Mouse (Mus musculus): ENCODE measurements around the gene Gm27021. TPM values are rescaled to one million over a fixed set of nuclear protein-coding genes. Genes with fewer than 3 reads are reported as not detected.

The Gm27021 gene
- polyA plus RNA-seq, 1 experiment = 3.3 TPM

DNA sequence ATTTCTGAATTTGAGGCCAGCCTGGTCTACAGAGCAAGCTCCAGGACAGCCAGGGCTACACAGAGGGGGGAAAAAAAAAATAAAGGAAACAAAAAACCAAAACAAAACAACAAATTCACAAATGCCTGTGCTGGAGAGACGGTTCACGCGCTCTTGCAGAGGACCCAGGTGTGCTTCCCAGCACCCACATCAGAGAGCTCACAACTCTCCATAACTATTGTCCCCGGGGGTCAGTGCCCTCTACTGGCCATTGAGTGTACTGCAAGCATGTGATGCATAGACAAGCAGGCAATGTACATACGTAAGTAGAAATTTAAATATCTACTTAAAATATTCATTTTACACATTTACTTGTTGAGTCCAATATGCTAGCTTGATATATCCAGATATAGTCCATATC is 73.3 kb downstream of the Gm27021 start:
- DNase-seq (ENCODE audit: low read depth) = no peak
- TF ChIP-seq POLR2A (IDR thresholded peaks at IDR 0.05; ENCODE audit: borderline replicate concordance, extremely low read depth, insufficient read depth, insufficient read length, poor library complexity, severe bottlenecking) (no peak), CTCF (IDR thresholded peaks at IDR 0.05; ENCODE audit: borderline replicate concordance, extremely low read depth, insufficient read depth, insufficient read length) (peak; percentile 59)

DNA sequence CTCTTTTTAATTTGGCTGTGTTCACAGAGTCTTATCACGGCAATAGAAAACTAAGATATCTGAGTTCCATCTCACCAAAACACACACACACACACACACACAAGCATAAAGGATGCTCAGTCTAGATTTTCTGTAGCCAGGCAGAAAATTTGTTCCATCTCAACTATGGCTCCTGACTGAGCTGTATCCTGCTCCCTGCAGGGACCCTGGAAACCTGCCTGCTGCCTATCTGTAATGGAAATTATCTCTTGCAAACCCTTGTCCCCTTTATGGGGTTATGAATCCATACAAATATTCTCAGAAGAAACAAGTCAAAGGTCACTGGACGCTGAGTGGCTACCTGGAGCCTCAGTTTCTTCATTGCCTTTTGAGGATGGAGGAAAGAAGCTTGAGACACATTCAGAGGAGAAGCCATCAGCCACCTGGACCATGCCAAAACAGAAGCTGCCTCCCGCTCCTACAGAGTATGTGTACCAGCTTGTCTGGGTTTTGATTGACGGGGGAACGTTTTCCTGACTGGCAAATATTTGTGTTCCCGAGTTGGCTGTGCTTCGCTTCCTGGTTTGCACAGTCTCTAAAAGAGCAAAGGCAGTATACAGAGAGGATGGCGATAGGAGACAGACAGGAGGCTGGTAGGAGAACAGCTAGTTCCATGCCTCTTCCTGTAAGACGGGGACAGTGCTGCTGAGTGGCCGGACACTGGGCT is 76.1 kb downstream of the Gm27021 start:
- peak; percentile 80 for DNase-seq (ENCODE audit: low read depth)
- TF ChIP-seq POLR2A (IDR thresholded peaks at IDR 0.05; ENCODE audit: borderline replicate concordance, extremely low read depth, insufficient read depth, insufficient read length, poor library complexity, severe bottlenecking) (no peak), CTCF (IDR thresholded peaks at IDR 0.05; ENCODE audit: borderline replicate concordance, extremely low read depth, insufficient read depth, insufficient read length) (no peak)

DNA sequence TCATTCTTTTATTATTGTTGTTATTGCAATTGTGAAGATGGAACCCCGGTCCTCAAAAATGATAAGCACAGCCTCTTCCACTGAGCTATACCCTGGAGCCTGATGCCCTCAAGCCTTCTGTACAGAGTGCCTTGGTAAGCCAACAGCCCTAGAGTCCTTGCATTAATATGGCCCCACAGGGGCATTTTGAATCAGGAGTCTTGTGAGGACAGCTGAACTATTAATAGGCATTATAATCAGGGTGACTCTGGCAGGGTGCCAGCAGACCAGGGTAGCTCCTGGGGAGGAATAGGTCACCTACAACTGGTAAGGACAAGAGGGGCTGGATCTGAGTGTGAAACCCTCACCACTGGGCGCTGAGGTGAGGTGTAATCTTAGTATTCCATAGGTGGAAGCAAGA is 78.0 kb downstream of the Gm27021 start:
- no peak for DNase-seq (ENCODE audit: low read depth)
- TF ChIP-seq CTCF (IDR thresholded peaks at IDR 0.05; ENCODE audit: borderline replicate concordance, extremely low read depth, insufficient read depth, insufficient read length) (no peak), POLR2A (IDR thresholded peaks at IDR 0.05; ENCODE audit: borderline replicate concordance, extremely low read depth, insufficient read depth, insufficient read length, poor library complexity, severe bottlenecking) (no peak)

DNA sequence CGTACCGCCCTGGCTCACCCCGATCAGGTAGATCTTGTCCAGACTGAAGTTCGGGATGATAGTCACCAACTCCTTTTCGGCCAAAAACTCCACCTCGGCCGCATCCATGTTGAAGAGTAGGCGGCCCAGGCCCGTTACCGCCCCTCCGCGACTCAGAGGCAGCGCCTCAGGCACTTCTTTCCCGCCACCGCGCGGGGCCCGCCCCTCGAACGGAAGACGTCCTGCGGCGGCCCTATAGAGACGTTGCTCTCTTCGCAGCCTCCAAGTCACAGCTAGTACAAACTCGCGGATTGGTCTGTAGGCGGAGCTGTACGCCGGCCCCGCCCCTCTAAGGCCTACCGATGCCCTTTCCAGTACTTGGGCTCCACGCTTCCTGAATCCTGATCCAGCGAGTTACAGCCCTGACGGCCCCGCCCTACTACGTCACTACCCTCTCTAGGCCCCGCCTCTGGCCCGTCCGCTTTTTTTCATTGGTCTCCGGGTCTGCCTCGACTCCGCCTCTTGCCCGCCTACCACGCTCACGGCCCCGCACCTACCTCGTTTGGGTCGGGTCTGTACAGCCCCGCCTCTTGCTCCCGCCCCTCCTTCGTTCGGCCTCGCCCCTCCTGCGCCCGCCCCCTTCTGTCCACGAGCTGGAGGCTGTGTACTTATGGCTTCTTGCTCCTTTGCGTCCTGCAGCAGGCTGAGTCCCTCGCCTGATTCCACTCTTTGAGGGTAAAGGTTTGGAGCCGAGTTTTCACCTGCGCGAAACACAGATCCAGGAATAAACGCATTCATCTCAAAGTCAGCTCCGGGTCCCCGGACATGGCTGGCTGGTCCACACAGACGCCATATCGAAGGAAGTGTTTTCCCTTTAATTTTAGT is 78.7 kb downstream of the Gm27021 start, which contains the start of gene Gins2:
TSS of gene Gins2 (minus strand) at position 397 of the 864 bp plus-strand sequence.
- TF ChIP-seq CTCF (IDR thresholded peaks at IDR 0.05; ENCODE audit: borderline replicate concordance, extremely low read depth, insufficient read depth, insufficient read length) (no peak), POLR2A (IDR thresholded peaks at IDR 0.05; ENCODE audit: borderline replicate concordance, extremely low read depth, insufficient read depth, insufficient read length, poor library complexity, severe bottlenecking) (no peak)
- peak; percentile 100 for DNase-seq (ENCODE audit: low read depth)

DNA sequence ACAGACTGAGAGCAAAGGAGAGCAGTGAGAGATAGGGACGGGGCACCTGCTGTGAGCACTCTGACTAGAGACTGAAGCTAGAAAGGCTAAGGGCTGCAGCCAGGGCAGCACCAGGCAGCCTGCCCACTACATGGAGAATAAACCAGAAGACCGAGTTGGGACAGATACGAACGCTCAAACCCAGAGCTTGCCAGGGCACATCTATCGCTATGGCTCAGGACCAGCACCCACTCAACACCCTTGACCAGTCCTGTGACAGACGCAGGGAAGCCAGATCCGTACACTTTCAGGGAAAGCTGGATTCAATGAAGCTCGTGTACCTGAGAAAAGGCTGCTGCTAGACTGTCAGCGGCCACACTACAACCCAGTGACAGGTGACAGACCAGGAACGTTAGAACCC is 82.4 kb downstream of the Gm27021 start:
- TF ChIP-seq CTCF (IDR thresholded peaks at IDR 0.05; ENCODE audit: borderline replicate concordance, extremely low read depth, insufficient read depth, insufficient read length) (no peak), POLR2A (IDR thresholded peaks at IDR 0.05; ENCODE audit: borderline replicate concordance, extremely low read depth, insufficient read depth, insufficient read length, poor library complexity, severe bottlenecking) (no peak)
- DNase-seq (ENCODE audit: low read depth) = no peak

DNA sequence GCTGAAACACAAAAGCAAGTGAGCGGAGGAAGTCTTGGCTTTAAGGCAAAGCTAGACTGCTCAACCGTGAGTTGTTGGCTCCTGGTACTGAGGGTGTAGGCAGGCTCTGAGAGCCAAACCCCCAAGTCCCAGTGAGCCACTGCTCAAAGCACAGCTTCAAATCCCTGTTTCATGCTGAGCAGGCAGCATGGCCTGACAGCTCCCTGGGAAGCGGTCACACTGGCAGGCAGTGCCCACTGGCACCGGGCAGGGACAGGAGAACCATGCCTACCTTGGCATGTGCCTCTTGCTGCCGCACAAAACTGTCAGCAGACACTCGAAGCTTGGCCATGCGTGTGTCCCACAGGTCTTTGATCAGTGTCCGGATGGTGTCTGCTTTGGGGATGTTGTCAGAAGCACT is 86.1 kb downstream of the Gm27021 start:
- DNase-seq (ENCODE audit: low read depth) = no peak
- TF ChIP-seq POLR2A (IDR thresholded peaks at IDR 0.05; ENCODE audit: borderline replicate concordance, extremely low read depth, insufficient read depth, insufficient read length, poor library complexity, severe bottlenecking) (no peak), CTCF (IDR thresholded peaks at IDR 0.05; ENCODE audit: borderline replicate concordance, extremely low read depth, insufficient read depth, insufficient read length) (no peak)

DNA sequence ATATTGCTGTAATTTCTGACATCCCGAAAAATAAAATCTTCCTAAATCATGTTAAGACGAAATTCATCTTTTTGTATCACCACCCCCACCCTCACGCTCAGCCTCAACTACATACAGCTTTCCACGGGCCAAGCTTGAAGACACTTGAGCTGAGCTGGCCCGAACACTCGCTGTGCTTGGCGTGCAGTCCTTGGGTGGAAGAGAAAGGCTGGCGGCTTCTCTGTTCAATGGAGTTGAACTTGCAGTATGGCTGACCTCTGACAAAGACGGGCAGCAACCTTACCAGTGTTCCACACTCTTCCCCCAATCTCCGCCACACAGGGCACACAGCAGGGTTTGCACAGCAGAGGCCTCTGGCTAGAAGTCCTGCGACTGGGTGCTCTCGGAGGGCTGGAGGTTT is 86.5 kb downstream of the Gm27021 start:
- TF ChIP-seq CTCF (IDR thresholded peaks at IDR 0.05; ENCODE audit: borderline replicate concordance, extremely low read depth, insufficient read depth, insufficient read length) (no peak), POLR2A (IDR thresholded peaks at IDR 0.05; ENCODE audit: borderline replicate concordance, extremely low read depth, insufficient read depth, insufficient read length, poor library complexity, severe bottlenecking) (no peak)
- no peak for DNase-seq (ENCODE audit: low read depth)

DNA sequence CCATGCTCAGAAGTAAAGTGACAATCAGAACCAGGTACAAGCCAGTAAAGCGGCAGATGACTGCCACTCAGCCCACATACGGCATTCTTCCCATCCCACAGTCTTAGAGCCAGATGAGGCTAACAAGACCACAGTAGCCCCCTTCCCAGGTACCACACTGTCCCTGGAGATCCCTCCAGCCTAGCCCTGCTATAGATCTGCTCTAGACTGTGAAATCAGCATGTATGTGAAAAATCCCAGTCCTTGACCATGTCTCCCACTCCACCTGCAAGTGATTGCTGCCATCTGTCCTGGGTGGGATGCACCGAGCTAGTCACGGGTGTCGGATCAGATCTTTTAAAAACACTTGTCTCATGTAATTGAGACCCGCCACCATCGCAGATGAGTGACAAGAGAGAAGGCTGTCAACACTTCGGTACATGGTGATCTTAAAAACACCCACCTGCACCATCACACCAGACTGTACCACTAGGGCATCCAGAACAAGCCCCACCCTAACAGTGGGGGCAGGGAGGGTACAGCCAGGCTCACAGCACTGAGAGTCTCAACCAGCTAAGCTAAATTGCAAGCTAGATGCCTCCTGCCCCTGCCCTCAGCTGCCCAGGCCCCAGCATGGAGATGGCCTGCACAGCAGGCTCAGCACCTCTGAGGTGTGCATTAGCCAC is 87.4 kb downstream of the Gm27021 start:
- TF ChIP-seq POLR2A (IDR thresholded peaks at IDR 0.05; ENCODE audit: borderline replicate concordance, extremely low read depth, insufficient read depth, insufficient read length, poor library complexity, severe bottlenecking) = no peak
- TF ChIP-seq CTCF (IDR thresholded peaks at IDR 0.05; ENCODE audit: borderline replicate concordance, extremely low read depth, insufficient read depth, insufficient read length) = no peak
- DNase-seq (ENCODE audit: low read depth) = no peak

DNA sequence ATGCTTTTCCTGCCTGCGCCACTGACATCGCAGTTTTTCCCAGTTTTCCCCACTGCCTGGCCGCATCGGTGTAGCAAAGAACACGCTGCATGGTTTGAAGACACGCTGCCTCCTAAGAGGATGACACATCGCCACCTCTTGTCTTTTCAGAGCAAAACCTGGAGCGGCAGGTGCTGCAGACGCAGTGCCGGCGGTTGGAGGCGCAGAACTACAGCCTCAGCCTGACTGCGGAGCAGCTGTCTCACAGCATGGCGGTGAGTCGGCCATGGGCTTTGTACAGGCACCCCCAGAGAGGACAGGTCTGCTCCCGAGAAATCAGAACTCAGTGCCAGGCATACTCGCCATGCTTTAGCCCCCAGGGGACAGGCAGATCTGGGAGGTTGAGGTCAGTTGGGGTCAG is 90.1 kb downstream of the Gm27021 start:
- no peak for DNase-seq (ENCODE audit: low read depth)
- TF ChIP-seq CTCF (IDR thresholded peaks at IDR 0.05; ENCODE audit: borderline replicate concordance, extremely low read depth, insufficient read depth, insufficient read length) (no peak), POLR2A (IDR thresholded peaks at IDR 0.05; ENCODE audit: borderline replicate concordance, extremely low read depth, insufficient read depth, insufficient read length, poor library complexity, severe bottlenecking) (no peak)

DNA sequence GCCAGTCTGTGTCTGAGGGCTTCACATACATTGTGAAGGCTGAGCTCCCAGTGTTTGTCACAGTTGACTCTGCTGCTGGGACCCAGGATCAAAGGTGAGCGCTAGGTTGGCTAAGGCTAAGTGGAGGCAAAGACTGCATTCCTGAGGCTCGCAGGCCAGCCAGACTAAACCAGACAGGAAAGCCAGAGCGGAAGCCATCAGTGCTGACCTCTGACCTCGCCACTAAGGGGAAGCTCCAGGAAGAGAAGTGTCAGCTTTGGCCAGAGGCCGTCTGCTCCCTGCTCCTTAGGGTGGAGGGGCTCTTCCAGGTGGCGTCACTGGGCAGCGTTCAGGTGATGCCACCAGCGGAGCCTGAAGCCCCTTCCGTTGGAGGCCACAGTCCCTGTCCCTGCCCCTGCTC is 92.1 kb downstream of the Gm27021 start:
- TF ChIP-seq POLR2A (IDR thresholded peaks at IDR 0.05; ENCODE audit: borderline replicate concordance, extremely low read depth, insufficient read depth, insufficient read length, poor library complexity, severe bottlenecking) = no peak
- no peak for TF ChIP-seq CTCF (IDR thresholded peaks at IDR 0.05; ENCODE audit: borderline replicate concordance, extremely low read depth, insufficient read depth, insufficient read length)
- no peak for DNase-seq (ENCODE audit: low read depth)

DNA sequence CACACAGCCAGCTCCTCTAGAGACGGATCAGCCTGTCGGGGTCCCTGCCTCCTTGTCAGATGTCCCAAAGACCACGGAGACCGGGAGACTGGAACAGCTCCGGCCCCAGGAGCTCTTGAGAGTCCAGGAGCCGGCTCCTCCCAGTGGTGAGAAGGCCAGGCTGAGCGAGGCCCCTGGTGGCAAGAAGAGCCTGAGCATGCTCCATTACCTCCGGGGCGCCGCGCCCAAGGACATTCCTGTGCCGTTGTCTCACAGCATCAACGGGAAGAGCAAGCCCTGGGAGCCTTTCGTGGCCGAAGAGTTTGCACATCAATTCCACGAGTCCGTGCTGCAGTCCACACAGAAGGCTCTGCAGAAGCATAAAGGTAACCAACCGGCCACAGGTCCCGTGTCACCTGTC is 92.9 kb downstream of the Gm27021 start:
- TF ChIP-seq CTCF (IDR thresholded peaks at IDR 0.05; ENCODE audit: borderline replicate concordance, extremely low read depth, insufficient read depth, insufficient read length) = no peak
- TF ChIP-seq POLR2A (IDR thresholded peaks at IDR 0.05; ENCODE audit: borderline replicate concordance, extremely low read depth, insufficient read depth, insufficient read length, poor library complexity, severe bottlenecking) = no peak

More for the DNA sequence above, 92.9 kb downstream of the Gm27021 start:
- DNase-seq (ENCODE audit: low read depth) = no peak
